Mouse (Mus musculus) midbrain, postnatal 0 days (tissue): ENCODE measurements around the gene Smarcd3. TPM values are rescaled to one million over a fixed set of nuclear protein-coding genes. Genes with fewer than 3 reads are reported as not detected.

Experiments
- ATAC-seq: fragments of 200-750 bp; cut with Nextera tagmentation; 2 replicates; pipeline ENCODE4 v1.8.0; 2017; ENCODE audit warnings: moderate number of reproducible peaks, mild to moderate bottlenecking, moderate TSS enrichment, moderate library complexity; ENCODE audit not compliant: low FRiP score
- DNase-seq: peaks from one replicate; pipeline ENCODE4 v3.0.0-alpha.2; 2015; ENCODE audit warnings: low spot score
- H3K27ac ChIP-seq: fragments of 300-500 bp; sonication (generic); 2 replicates; pipeline ENCODE4 v1.5.1; 2014; ENCODE audit warnings: low read depth, mild to moderate bottlenecking, low read length, mixed read lengths
- H3K27me3 ChIP-seq: fragments of 300-500 bp; sonication (generic); 2 replicates; pipeline ENCODE4 v1.6.1; 2014; ENCODE audit warnings: low read length, control low read depth, mixed read lengths; ENCODE audit not compliant: insufficient read depth
- H3K36me3 ChIP-seq: fragments of 300-500 bp; sonication (generic); 2 replicates; pipeline ENCODE4 v1.6.1; 2014; ENCODE audit warnings: low read length, control low read depth, mixed read lengths; ENCODE audit not compliant: insufficient read depth
- H3K4me1 ChIP-seq: fragments of 300-500 bp; sonication (generic); 2 replicates; pipeline ENCODE4 v1.6.1; 2014; ENCODE audit warnings: mild to moderate bottlenecking, control low read depth, antibody characterized with exemption, low read length, mixed read lengths; ENCODE audit not compliant: insufficient read depth
- H3K4me2 ChIP-seq: fragments of 300-500 bp; sonication (generic); 2 replicates; pipeline ENCODE4 v1.6.1; 2014; ENCODE audit warnings: low read depth, mild to moderate bottlenecking, low read length, mixed read lengths; ENCODE audit not compliant: poor library complexity, severe bottlenecking
- H3K4me3 ChIP-seq: fragments of 300-500 bp; sonication (generic); 2 replicates; pipeline ENCODE4 v1.5.1; 2014; ENCODE audit warnings: low read depth, mild to moderate bottlenecking, low read length, moderate library complexity
- H3K9ac ChIP-seq: fragments of 300-500 bp; sonication (generic); replicated peaks from 2 replicates; pipeline ENCODE4 v1.6.1; 2014; ENCODE audit warnings: mild to moderate bottlenecking, low read length, moderate library complexity, mixed read lengths; ENCODE audit not compliant: poor library complexity, severe bottlenecking
- H3K9me3 ChIP-seq: fragments of 300-500 bp; sonication (generic); 2 replicates; pipeline ENCODE4 v1.6.1; 2016; ENCODE audit warnings: low read length, control low read depth
- CTCF ChIP-seq: IDR thresholded peaks from 2 replicates; pipeline ENCODE4 v1.5.1; 2016; ENCODE audit warnings: antibody characterized with exemption, mild to moderate bottlenecking
- WGBS: fragments of 180-500 bp; shearing (Covaris S2); extraction: QIAGEN DNeasy Blood & Tissue Kit; methylation state at CpG from one replicate; pipeline ENCODE4 v1.1.7; 2014; 5-methylcytosine and 5-hydroxymethylcytosine counted together
- microRNA counts: library from miRNA; unstranded; fragments of <30 nt; microRNA quantifications from one replicate; lab custom pipeline; 2015
- microRNA-seq: library from miRNA; unstranded; fragments of <30 nt; microRNA quantifications from one replicate; pipeline ENCODE4, GENCODE M21; 2016; ENCODE audit warnings: borderline number of aligned reads
- polyA plus RNA-seq: library from polyadenylated mRNA; unstranded; fragments of >200 nt; fragmentation: Nextera tagmentation; extraction: Ambion mirVana; gene quantifications from 2 replicates; pipeline ENCODE4 v1.2.1, GENCODE M21; 2015
- total RNA-seq: library from RNA; depleted of rRNA; stranded (reverse); fragments of >200 nt; gene quantifications from 2 replicates; pipeline ENCODE4 v1.2.3, GENCODE M21; 2014; rRNA removed

The Smarcd3 gene
- total and polyA plus RNA-seq, 2 experiments from 2014 or later, result 189 to 279 TPM

DNA sequence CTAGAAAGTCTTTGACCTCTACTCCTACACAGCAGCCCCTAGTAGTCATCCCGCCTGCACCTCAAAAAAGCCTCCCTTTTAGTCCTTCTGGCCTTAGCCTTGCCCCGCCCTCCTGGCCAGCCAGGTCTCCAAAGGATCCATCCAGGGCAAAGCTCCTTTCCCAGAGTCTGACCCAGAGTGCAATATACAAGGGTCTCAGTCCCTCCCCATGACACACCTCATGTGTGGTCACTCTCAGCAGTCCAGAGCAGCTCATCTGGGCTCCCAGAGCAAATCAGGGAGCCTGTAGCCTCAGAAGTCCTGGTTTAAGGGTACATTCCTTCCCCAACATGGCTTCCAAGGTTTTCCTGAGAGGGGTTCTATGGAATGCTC lies 72.9 kb downstream of the Smarcd3 start:
- Histone ChIP-seq H3K27me3 (no peaks in the 10 kb centered on the region; the same call in 1 of the 2 replicates), H3K9ac (no peak overlapping the region), H3K4me3 (no peak overlapping the region), H3K4me1 (no peaks in the 10 kb centered on the region; the same call in 1 of the 2 replicates), H3K27ac (no peak overlapping the region), H3K9me3 (no peaks in the 10 kb centered on the region), H3K4me2 (peak overlapping the region; percentile 39), H3K36me3 (no peaks in the 10 kb centered on the region)
- ATAC-seq (no peak), DNase-seq (no peak)
- 55% methylated on average over 2 of the region's 2 CpGs for WGBS
- no peak for TF ChIP-seq CTCF

DNA sequence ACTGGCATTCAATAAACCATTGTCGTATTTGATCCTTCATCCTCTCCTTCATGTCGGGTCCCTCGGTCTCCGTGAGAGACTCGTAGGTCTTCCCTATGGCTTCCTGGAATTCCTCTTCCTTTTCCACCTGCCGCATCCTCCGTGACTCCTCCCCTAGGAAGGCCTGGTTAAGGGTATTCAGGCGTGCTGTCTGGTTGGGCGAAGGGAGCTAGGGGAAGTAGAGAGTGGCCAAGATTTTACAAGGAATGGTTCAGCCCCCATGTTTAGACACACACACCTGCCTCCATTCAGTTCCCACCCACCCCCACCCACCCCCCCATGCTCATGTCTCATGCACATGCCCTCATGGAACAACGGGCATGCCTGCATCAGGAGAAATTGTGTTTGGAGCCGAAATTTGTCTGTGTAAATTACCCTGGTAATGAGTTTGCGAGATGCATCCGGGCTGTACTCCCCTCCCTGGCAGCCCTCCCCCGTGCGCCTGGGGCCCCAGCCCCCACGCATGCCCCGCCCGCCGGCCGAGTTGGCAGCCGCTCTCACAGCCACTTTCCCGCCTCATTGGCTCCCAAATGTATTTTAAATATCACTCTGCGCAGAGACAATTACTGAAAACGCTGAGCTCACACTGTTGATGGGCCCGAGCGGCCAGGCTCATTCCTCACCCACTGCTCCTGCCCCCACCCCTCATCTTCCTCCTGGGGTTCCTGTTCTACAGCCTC lies 73.5 kb downstream of the Smarcd3 start:
- H3K36me3 ChIP-seq, result no peaks in the 10 kb centered on the region
- no peak overlapping the region for H3K4me3 ChIP-seq
- no peak overlapping the region; the same call in 1 of the 2 replicates for H3K9ac ChIP-seq
- WGBS, result 32% methylated on average over 25 of the region's 26 CpGs
- no peaks in the 10 kb centered on the region; the same call in 1 of the 2 replicates for H3K4me1 ChIP-seq
- peak; percentile 52; the same call in 1 of the 2 replicates for ATAC-seq
- H3K4me2 ChIP-seq, result peak overlapping the region; percentile 39
- no peak for TF ChIP-seq CTCF
- H3K9me3 ChIP-seq, result no peaks in the 10 kb centered on the region
- peak; percentile 79 for DNase-seq
- H3K27me3 ChIP-seq, result no peaks in the 10 kb centered on the region; the same call in 1 of the 2 replicates
- no peak overlapping the region for H3K27ac ChIP-seq

GRCm38 (mm10) chr5:24542643-24543042 lies 81.6 kb downstream of the Smarcd3 start:
- 74% methylated on average over 7 of the region's 7 CpGs for WGBS
- Histone ChIP-seq H3K4me1 (no peaks in the 10 kb centered on the region), H3K27me3 (no peaks in the 10 kb centered on the region; the same call in 1 of the 2 replicates), H3K36me3 (no peaks in the 10 kb centered on the region), H3K4me2 (no peak overlapping the region), H3K9me3 (no peaks in the 10 kb centered on the region), H3K9ac (no peak overlapping the region), H3K4me3 (no peak overlapping the region), H3K27ac (no peak overlapping the region)
- ATAC-seq, result no peak
- TF ChIP-seq CTCF, result no peak
- no peak for DNase-seq

GRCm38 (mm10) chr5:24541144-24541569 lies 83.1 kb downstream of the Smarcd3 start:
- 54% methylated on average over 6 of the region's 6 CpGs for WGBS
- Histone ChIP-seq H3K4me3 (no peak overlapping the region), H3K4me1 (no peaks in the 10 kb centered on the region), H3K4me2 (no peak overlapping the region), H3K9ac (no peak overlapping the region), H3K36me3 (no peaks in the 10 kb centered on the region), H3K9me3 (no peaks in the 10 kb centered on the region), H3K27me3 (no peaks in the 10 kb centered on the region; the same call in 1 of the 2 replicates), H3K27ac (no peak overlapping the region)
- no peak for ATAC-seq
- no peak for DNase-seq
- TF ChIP-seq CTCF, result no peak

MicroRNAs encoded within 50 kb of the gene (microRNA counts, 519-probe panel; counts per million panel counts)
- microRNA mmu-miR-671-3p (lab: Ali Mortazavi, UCI), result 528 counts per million, percentile 58 among the panel's probes with 10 or more counts
- 528 counts per million, percentile 58 among the panel's probes with 10 or more counts for microRNA mmu-miR-671-5p (lab: Ali Mortazavi, UCI)

Small RNA genes within 50 kb of the gene (microRNA-seq; reads per million reads assigned to microRNA genes)
- gene Mir671, result 491 reads per million, percentile 65 among the genes with 10 or more reads in this experiment

Other genes with a start within 250 kb of the Smarcd3 start
- 6.7 and 7.4 TPM in 2 replicates for gene Atg9b, start 232.3 kb downstream of the Smarcd3 start, total RNA-seq
- gene Atg9b, start 232.3 kb downstream of the Smarcd3 start, polyA plus RNA-seq, result 5.3 and 7.2 TPM in 2 replicates
- gene Abcb8, start 230.7 kb downstream of the Smarcd3 start, total RNA-seq, result 65.8 and 71.7 TPM in 2 replicates
- 42.4 and 51.6 TPM in 2 replicates for gene Abcb8, start 230.7 kb downstream of the Smarcd3 start, polyA plus RNA-seq
- gene Asic3, start 211.0 kb downstream of the Smarcd3 start, total RNA-seq, result 0.05 TPM in 1 of 2 replicates, not detected in the other
- gene Asic3, start 211.0 kb downstream of the Smarcd3 start, polyA plus RNA-seq, result 0.29 and 0.59 TPM in 2 replicates
- 96.5 and 104 TPM in 2 replicates for gene Cdk5, start 200.9 kb downstream of the Smarcd3 start, total RNA-seq
- gene Cdk5, start 200.9 kb downstream of the Smarcd3 start, polyA plus RNA-seq, result 168 and 182 TPM in 2 replicates
- 35.7 and 42.1 TPM in 2 replicates for gene Slc4a2, start 200.6 kb downstream of the Smarcd3 start, total RNA-seq
- 11.5 and 11.8 TPM in 2 replicates for gene Slc4a2, start 200.6 kb downstream of the Smarcd3 start, polyA plus RNA-seq
- gene Fastk, start 179.1 kb downstream of the Smarcd3 start, total RNA-seq, result 139 and 174 TPM in 2 replicates
- gene Fastk, start 179.1 kb downstream of the Smarcd3 start, polyA plus RNA-seq, result 97.9 and 109 TPM in 2 replicates
- gene Tmub1, start 176.6 kb downstream of the Smarcd3 start, total RNA-seq, result 52.1 and 91.5 TPM in 2 replicates
- gene Tmub1, start 176.6 kb downstream of the Smarcd3 start, polyA plus RNA-seq, result 65.3 and 65.5 TPM in 2 replicates
- gene Agap3, start 172.2 kb downstream of the Smarcd3 start, total RNA-seq, result 239 and 282 TPM in 2 replicates
- 116 and 120 TPM in 2 replicates for gene Agap3, start 172.2 kb downstream of the Smarcd3 start, polyA plus RNA-seq
- 0.33 TPM in 1 of 2 replicates, not detected in the other for gene Gbx1, start 97.2 kb downstream of the Smarcd3 start, total RNA-seq
- 0.09 and 0.12 TPM in 2 replicates for gene Gbx1, start 97.2 kb downstream of the Smarcd3 start, polyA plus RNA-seq
- 1.2 TPM in 1 of 2 replicates, not detected in the other for gene Asb10, start 83.4 kb downstream of the Smarcd3 start, total RNA-seq
- gene Asb10, start 83.4 kb downstream of the Smarcd3 start, polyA plus RNA-seq, result 0.31 and 0.39 TPM in 2 replicates
- gene 4931409K22Rik, start 67.6 kb downstream of the Smarcd3 start, total RNA-seq, result not detected in 2 replicates
- not detected in 2 replicates for gene 4931409K22Rik, start 67.6 kb downstream of the Smarcd3 start, polyA plus RNA-seq
- gene Abcf2, start 46.9 kb downstream of the Smarcd3 start, total RNA-seq, result 55.9 and 57.0 TPM in 2 replicates
- gene Abcf2, start 46.9 kb downstream of the Smarcd3 start, polyA plus RNA-seq, result 58.2 and 62.3 TPM in 2 replicates
- gene Chpf2, start 37.7 kb downstream of the Smarcd3 start, total RNA-seq, result 31.3 and 32.8 TPM in 2 replicates
- gene Chpf2, start 37.7 kb downstream of the Smarcd3 start, polyA plus RNA-seq, result 25.5 and 26.3 TPM in 2 replicates
- gene Nub1, start 61.1 kb upstream of the Smarcd3 start, total RNA-seq, result 44.9 and 45.3 TPM in 2 replicates
- gene Nub1, start 61.1 kb upstream of the Smarcd3 start, polyA plus RNA-seq, result 45.1 and 45.9 TPM in 2 replicates
- 13.4 and 16.5 TPM in 2 replicates for gene Wdr86, start 106.3 kb upstream of the Smarcd3 start, total RNA-seq
- gene Wdr86, start 106.3 kb upstream of the Smarcd3 start, polyA plus RNA-seq, result 6.7 and 7.0 TPM in 2 replicates
- not detected in 2 replicates for gene Crygn, start 133.6 kb upstream of the Smarcd3 start, total RNA-seq
- gene Crygn, start 133.6 kb upstream of the Smarcd3 start, polyA plus RNA-seq, result 2.1 and 5.0 TPM in 2 replicates
- 96.0 and 102 TPM in 2 replicates for gene Rheb, start 218.2 kb upstream of the Smarcd3 start, total RNA-seq
- gene Rheb, start 218.2 kb upstream of the Smarcd3 start, polyA plus RNA-seq, result 287 and 291 TPM in 2 replicates